Mouse (Mus musculus): ENCODE measurements around the gene Gjb5. TPM values are rescaled to one million over a fixed set of nuclear protein-coding genes. Genes with fewer than 3 reads are reported as not detected.

Gjb5 gene
- polyA plus RNA-seq (2015; fragmentation: Nextera tagmentation; extraction: Ambion mirVana): 0.76 and 0.90 TPM in 2 replicates

DNA sequence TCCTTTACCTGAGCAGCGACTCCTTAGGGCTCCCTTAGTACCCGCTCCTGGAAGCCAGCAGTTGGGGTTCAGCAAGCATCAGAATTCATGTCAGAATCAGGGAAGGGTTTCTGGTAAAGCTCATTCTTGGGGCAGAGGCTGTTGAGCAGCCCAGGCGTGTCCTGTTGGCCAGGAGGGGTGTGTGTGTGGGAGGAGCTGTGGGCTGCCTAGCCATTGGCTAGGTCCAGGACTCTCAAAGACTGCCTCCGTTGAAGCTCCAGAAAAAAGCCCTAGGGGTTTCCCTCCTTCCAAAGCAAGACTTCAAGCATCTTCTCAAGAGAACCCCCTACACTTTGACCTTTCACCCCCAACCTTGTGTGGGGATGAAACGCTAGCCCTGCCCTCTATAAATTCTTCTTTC is at the start of gene Gjb5:
TSS of gene Gjb5 (minus strand) at position 164 of the 400 bp plus-strand sequence.
- H3K27ac ChIP-seq: no peak within 1 kb of the TSS
- 27% methylated on average over 5 of the region's 5 CpGs for WGBS
- peak; percentile 59; the same call in 1 of the 2 replicates for ATAC-seq (ENCODE audit: insufficient read depth, low FRiP score, low read depth)
- H3K9me3 ChIP-seq: no peaks in the 10 kb centered on the region
- no peak within 1 kb of the TSS for H3K4me3 ChIP-seq (replicated peaks)
- no peak within 1 kb of the TSS for H3K9ac ChIP-seq
- no peaks in the 10 kb centered on the region for H3K27me3 ChIP-seq (replicated peaks)
- H3K36me3 ChIP-seq: no peaks in the 10 kb centered on the region
- peaks cover 15% of the 10 kb centered on the region; the same call in 1 of the 2 replicates for H3K4me1 ChIP-seq
- H3K4me2 ChIP-seq: no peak within 1 kb of the TSS

DNA sequence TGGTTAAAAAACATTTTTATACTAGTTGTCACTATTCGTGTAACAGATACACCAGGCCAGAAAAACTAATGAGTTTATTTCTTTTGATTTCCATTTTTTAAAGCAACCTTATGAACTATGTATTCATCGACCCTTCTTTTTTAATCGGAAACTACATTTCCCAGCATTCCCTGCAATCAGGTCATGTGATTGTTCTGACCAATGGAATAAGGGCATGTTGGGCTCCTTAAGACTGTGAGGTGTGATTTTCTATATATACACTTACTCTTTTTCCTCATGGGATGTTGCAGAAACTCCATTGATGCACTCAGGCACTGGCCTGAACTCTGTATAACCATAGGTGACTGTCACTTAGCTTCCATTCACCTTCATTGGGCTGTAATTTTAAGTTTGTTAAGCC is 44.6 kb upstream of the Gjb5 start:
- Histone ChIP-seq H3K9ac (no peak overlapping the region), H3K4me1 (no peaks in the 10 kb centered on the region), H3K27ac (no peak overlapping the region), H3K4me3 (replicated peaks) (no peak overlapping the region), H3K4me2 (no peak overlapping the region), H3K36me3 (no peaks in the 10 kb centered on the region), H3K27me3 (replicated peaks) (no peaks in the 10 kb centered on the region), H3K9me3 (no peaks in the 10 kb centered on the region)
- 66% methylated on average over 3 of the region's 3 CpGs for WGBS
- no peak for ATAC-seq (ENCODE audit: insufficient read depth, low FRiP score, low read depth)

DNA sequence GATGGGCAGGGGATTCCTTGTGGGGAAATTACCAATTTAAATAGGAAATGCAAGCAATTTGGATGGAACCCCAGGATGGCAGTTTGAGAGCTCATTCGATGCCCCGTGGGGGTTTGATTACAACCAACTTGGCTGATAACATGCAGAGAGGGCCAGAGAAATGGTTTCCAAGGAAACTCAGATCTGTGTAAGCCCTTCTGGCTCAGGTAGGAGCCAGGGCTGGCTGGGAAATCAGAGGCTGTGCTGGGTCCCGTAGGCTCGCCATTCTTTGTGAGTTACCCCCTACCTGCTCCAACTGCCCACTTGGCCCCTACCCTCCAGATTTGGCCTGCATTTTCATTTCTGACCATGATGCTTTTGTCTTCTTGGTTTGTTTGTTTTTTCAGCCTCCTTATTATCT is 44.2 kb upstream of the Gjb5 start:
- H3K27ac ChIP-seq: no peak overlapping the region
- H3K4me1 ChIP-seq: no peaks in the 10 kb centered on the region
- 73% methylated on average over 4 of the region's 4 CpGs for WGBS
- ATAC-seq (ENCODE audit: insufficient read depth, low FRiP score, low read depth): no peak
- no peak overlapping the region for H3K4me2 ChIP-seq
- no peaks in the 10 kb centered on the region for H3K36me3 ChIP-seq
- no peak overlapping the region for H3K9ac ChIP-seq
- no peak overlapping the region for H3K4me3 ChIP-seq (replicated peaks)
- no peaks in the 10 kb centered on the region for H3K27me3 ChIP-seq (replicated peaks)
- H3K9me3 ChIP-seq: no peaks in the 10 kb centered on the region

DNA sequence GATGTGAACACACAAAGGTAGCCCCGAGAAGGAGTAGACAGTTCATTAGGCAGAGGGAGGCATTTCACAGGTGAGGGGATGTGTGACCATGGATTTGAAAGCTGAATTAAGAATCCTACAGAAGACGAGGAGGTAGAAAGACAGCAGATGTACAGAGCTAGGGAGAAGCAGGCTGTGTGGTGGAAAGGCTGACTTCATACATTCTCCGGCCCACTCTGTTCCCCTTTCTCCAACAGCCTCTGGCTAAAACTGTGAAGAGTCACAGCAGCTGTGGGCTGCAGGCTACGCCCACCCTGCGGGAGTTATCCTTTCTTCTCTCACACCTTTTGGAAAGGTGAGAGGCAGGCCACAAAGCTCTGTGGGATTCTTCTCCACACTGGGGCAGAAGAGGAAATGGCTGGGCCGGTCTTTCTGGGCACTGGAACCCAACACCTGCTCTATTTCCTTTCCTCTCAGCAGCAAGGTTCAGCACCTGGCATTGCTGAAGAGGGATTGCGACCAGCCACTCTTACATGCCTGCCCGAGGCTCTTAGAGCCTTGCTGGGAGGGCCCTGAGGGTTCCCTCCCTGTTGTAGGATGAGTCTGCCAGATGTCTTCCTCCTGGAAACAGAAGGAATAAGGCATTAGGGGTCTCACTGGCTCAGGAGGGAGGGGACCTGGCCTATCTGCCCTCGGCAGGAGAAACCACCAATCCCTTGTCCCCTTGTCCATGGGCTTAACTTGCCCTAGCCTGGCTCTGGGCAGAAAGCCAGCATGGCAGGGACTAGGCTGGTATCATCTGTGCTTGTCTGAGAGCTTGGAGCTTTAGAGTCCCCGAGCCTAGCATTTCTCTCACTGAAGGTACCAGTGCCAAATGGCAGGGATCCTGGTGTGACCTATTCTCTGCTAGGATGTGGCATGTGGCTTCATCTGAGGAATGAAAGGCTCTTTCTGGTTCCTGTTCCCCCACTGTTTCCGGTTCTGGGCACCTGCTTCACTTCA is 42.5 kb upstream of the Gjb5 start:
- Histone ChIP-seq H3K4me1 (no peaks in the 10 kb centered on the region), H3K4me3 (replicated peaks) (no peak overlapping the region), H3K27ac (no peak overlapping the region), H3K27me3 (replicated peaks) (no peaks in the 10 kb centered on the region), H3K9me3 (no peaks in the 10 kb centered on the region), H3K4me2 (no peak overlapping the region), H3K9ac (no peak overlapping the region), H3K36me3 (no peaks in the 10 kb centered on the region)
- WGBS: 52% methylated on average over 11 of the region's 11 CpGs
- ATAC-seq (ENCODE audit: insufficient read depth, low FRiP score, low read depth): no peak

DNA sequence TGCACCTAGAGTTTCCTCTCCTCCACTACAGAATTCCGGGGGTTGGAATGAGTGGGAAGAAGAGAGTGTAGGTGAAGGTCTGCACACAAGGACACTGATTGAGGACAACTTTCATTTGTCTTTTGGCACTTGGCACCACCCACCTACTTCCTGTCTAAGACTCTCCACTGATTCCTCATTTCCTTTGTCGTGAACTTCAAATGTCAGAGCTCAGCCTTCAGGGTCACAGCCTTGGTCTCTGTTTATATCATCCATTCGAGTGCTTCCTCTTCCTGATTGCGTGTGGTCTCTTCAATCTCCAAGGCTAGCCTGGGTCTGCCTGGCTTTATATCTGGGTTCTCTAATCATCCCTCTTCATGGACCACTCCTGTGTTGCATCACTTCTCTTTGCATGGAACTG is 37.6 kb upstream of the Gjb5 start:
- H3K9me3 ChIP-seq: no peaks in the 10 kb centered on the region
- H3K9ac ChIP-seq: no peak overlapping the region
- no peaks in the 10 kb centered on the region for H3K27me3 ChIP-seq (replicated peaks)
- H3K4me1 ChIP-seq: no peaks in the 10 kb centered on the region
- H3K27ac ChIP-seq: no peak overlapping the region
- H3K36me3 ChIP-seq: no peaks in the 10 kb centered on the region
- no peak for ATAC-seq (ENCODE audit: insufficient read depth, low FRiP score, low read depth)
- H3K4me2 ChIP-seq: no peak overlapping the region
- H3K4me3 ChIP-seq (replicated peaks): no peak overlapping the region
- 41% methylated on average over 4 of the region's 4 CpGs for WGBS

DNA sequence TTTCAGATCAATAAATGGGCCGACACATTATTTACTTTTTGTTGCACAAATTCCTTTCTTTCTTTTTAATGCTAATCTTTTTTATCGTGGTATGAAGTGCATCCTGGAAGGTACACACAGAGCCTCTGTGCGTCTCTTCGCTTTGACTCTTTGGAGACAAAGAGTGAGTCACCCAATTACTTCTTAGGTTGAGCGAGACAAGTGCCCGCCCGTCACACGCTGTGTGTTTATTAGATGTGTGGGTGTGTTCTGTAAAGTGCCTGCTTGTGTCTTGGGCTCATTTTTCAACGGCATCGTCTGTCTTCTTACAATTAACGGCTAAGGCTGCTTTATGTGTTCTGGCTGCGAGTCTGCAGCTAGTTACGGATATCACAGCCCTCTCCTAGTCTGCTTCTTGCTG is 31.7 kb upstream of the Gjb5 start:
- H3K9ac ChIP-seq: no peak overlapping the region
- H3K4me3 ChIP-seq (replicated peaks): no peak overlapping the region
- ATAC-seq (ENCODE audit: insufficient read depth, low FRiP score, low read depth): no peak
- H3K4me1 ChIP-seq: no peaks in the 10 kb centered on the region
- 18% methylated on average over 13 of the region's 13 CpGs for WGBS
- no peaks in the 10 kb centered on the region for H3K36me3 ChIP-seq
- no peaks in the 10 kb centered on the region for H3K27me3 ChIP-seq (replicated peaks)
- no peaks in the 10 kb centered on the region for H3K9me3 ChIP-seq
- no peak overlapping the region for H3K27ac ChIP-seq
- no peak overlapping the region for H3K4me2 ChIP-seq

DNA sequence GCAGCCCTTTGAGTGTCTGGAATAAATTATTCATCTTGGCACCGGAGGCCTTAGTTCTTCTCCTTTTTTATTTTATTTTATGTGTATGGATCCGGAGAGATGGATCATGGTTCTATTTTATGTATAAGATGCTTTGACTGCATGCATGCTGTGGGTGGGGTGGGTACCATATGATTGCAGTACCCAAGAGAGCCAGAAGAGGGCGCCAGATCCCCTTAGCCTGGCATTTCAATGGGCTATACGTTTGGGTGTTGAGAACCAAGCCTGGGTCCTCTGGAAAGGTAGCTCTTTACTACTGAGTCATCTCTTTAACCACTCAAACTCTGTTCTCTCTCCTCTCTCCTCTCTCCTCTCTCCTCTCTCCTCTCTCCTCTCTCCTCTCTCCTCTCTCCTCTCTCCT is 19.4 kb upstream of the Gjb5 start:
- ATAC-seq (ENCODE audit: insufficient read depth, low FRiP score, low read depth): no peak
- Histone ChIP-seq H3K36me3 (no peaks in the 10 kb centered on the region), H3K9ac (no peak overlapping the region), H3K4me1 (peaks cover 11% of the 10 kb centered on the region), H3K9me3 (no peaks in the 10 kb centered on the region), H3K4me3 (replicated peaks) (no peak overlapping the region), H3K27me3 (replicated peaks) (no peaks in the 10 kb centered on the region), H3K4me2 (no peak overlapping the region), H3K27ac (no peak overlapping the region)
- 33% methylated on average over 4 of the region's 4 CpGs for WGBS

DNA sequence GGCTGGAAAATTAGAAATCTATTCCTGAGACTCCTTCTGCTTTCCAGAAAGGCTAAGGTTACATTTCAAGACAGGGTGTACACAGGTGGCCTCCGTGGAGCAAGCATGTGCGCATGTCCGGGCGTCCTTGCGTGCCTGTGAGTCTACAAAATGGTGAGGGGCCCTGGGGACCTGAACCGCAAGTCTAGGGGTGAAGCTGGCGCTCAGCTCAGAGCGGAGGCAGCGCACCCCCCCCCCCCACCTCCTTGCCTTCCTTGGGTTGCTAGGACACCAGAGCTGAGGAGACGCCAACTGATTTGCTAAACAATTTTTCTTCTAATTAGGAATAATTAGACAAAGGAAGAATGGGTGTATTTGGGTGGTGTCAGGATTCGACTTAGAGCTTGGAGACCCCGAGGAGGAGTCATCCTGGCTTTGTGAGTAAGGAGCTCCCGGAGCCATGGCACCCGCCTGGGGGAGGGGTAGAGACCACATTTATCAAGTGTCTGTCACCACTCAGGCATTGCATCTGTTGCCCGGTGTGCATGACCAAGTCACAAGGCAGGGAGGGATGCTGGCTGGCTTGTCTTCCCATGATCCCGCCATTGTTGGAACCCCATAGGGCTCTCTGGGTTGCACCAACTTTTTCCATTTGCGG is 17.7 kb upstream of the Gjb5 start:
- Histone ChIP-seq H3K36me3 (no peaks in the 10 kb centered on the region), H3K27me3 (replicated peaks) (no peaks in the 10 kb centered on the region), H3K4me1 (peaks cover 11% of the 10 kb centered on the region), H3K4me2 (no peak overlapping the region), H3K4me3 (replicated peaks) (no peak overlapping the region), H3K27ac (no peak overlapping the region), H3K9ac (no peak overlapping the region), H3K9me3 (no peaks in the 10 kb centered on the region)
- WGBS: 84% methylated on average over 16 of the region's 17 CpGs
- ATAC-seq (ENCODE audit: insufficient read depth, low FRiP score, low read depth): no peak

DNA sequence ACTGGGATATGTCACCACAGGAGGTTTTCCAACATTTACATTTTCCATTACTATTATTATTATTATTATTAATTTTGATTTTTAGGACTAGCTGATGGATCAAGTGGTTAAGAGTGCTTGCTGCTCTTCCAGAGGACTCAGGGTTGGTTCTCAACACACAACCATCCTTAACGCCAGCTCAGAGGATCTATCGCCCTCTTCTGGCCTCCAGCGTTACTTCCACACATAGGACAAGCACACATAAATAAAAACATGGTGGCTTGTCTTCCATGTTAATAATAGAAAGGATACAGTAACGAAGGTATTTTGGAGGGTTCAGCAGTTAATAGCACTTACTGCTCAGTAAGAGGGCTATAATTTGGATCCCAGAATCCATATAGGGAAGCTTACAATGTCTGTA is 16.7 kb upstream of the Gjb5 start:
- Histone ChIP-seq H3K4me2 (no peak overlapping the region), H3K27me3 (replicated peaks) (no peaks in the 10 kb centered on the region), H3K9ac (no peak overlapping the region), H3K27ac (no peak overlapping the region), H3K9me3 (no peaks in the 10 kb centered on the region), H3K4me1 (peaks cover 11% of the 10 kb centered on the region), H3K4me3 (replicated peaks) (no peak overlapping the region), H3K36me3 (no peaks in the 10 kb centered on the region)
- no peak for ATAC-seq (ENCODE audit: insufficient read depth, low FRiP score, low read depth)
- 82% methylated on average over 4 of the region's 4 CpGs for WGBS

DNA sequence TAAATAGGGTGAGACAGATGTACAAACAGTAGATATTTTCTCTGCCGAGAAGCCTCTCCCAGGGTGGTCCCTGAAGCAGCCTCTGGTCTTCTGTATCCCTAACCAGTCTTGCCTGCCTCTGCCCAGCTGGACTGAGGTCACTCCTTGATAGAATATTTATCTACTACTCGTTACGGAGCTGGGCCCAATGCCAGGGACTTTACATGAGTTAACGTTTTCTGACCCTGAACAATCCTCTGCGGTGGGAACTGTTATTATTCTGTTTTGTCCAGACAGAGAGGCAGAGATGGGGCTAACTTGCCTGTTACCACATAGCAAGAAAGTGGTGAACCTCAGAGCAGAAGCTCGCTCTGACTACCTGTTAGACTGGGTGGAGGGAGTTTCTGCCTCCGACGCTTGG is 15.5 kb upstream of the Gjb5 start:
- Histone ChIP-seq H3K4me3 (replicated peaks) (no peak overlapping the region), H3K9me3 (no peaks in the 10 kb centered on the region), H3K4me1 (peaks cover 11% of the 10 kb centered on the region), H3K9ac (no peak overlapping the region), H3K27ac (no peak overlapping the region), H3K4me2 (no peak overlapping the region), H3K36me3 (no peaks in the 10 kb centered on the region), H3K27me3 (replicated peaks) (no peaks in the 10 kb centered on the region)
- ATAC-seq (ENCODE audit: insufficient read depth, low FRiP score, low read depth): no peak
- 36% methylated on average over 8 of the region's 8 CpGs for WGBS

DNA sequence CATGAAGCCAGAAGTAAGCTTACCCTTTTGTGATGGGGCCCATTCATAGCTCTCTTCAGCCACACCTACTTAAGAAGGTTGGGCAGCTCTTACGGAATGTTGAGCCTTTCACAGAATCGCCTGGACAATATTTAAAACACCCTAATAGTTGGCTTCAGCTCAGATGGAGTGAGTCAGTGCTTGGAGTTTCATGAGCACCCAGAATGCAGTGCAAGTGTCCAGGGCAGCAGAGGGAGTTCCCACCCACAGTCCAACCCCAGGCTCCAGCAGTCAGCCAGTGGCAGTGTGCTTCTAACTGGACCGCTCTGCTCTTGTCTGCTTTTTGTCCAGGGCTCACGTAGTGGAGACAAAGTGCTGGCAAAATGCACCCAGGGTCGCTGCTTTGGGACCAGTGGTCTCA is 13.6 kb upstream of the Gjb5 start:
- no peak overlapping the region for H3K9ac ChIP-seq
- H3K4me3 ChIP-seq (replicated peaks): no peak overlapping the region
- no peaks in the 10 kb centered on the region for H3K36me3 ChIP-seq
- H3K4me2 ChIP-seq: no peak overlapping the region
- no peaks in the 10 kb centered on the region for H3K9me3 ChIP-seq
- ATAC-seq (ENCODE audit: insufficient read depth, low FRiP score, low read depth): peak; percentile 50; the same call in 1 of the 2 replicates
- peaks cover 11% of the 10 kb centered on the region for H3K4me1 ChIP-seq
- H3K27ac ChIP-seq: no peak overlapping the region
- H3K27me3 ChIP-seq (replicated peaks): no peaks in the 10 kb centered on the region
- WGBS: 53% methylated on average over 5 of the region's 5 CpGs

DNA sequence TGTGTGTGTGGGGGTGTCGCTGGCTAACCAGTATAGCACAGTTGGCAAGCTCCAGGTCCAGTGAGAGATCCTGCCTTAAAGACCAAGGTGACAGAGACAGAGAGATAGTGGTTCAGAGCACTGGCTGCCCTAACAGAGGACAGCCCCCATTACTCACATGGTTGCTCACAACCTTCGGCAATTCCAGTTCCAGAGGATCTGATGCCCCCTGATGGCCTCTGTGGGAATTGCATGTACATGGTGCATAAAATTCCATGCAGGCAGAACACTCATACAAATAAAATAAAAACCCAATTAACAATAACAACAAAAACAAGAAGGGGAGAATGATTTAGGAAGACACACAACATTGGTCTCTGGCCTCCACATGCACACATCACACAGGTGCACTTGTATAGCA is 12.5 kb upstream of the Gjb5 start:
- no peaks in the 10 kb centered on the region for H3K36me3 ChIP-seq
- no peak overlapping the region for H3K4me2 ChIP-seq
- 61% methylated on average over 2 of the region's 2 CpGs for WGBS
- H3K9ac ChIP-seq: no peak overlapping the region
- peaks cover 11% of the 10 kb centered on the region for H3K4me1 ChIP-seq
- no peaks in the 10 kb centered on the region for H3K27me3 ChIP-seq (replicated peaks)
- H3K9me3 ChIP-seq: no peaks in the 10 kb centered on the region
- H3K4me3 ChIP-seq (replicated peaks): no peak overlapping the region
- no peak for ATAC-seq (ENCODE audit: insufficient read depth, low FRiP score, low read depth)
- H3K27ac ChIP-seq: no peak overlapping the region

Data from stomach, embryonic 15.5 days (tissue).